In the genomic region with DNA sequence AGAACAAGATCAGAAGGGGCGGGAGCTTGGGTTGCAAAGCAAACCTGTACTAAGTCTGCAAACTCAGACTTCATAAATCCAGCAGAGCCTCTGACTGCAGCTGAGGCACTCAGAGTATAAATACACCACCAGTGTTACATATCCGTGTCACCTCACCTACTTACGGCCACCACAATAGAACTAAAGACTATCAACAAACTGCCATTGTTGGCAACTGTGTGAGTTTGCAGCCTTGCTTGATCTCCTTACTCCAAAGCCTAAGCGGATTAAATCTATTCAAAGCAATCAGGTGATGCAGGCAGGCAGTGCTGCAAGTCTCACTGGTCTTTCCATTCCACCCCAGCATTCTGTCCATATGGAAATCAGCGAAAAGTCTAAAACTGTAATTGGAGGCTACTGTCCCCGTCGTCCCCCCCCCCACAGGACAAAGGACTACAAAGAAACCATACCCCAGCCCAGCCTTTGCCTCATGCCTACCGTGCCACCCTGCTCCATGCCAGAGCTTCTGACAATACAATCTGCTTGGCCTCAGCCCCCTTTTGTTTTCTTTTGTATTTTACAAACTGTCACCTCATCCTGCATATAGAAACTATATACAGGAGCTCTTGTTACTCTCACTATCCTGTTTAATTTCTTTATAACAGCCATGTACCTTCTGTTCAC, we compare ENCODE assay signal across 14 mouse cellular contexts. TPM values are rescaled to one million over a fixed set of nuclear protein-coding genes. Genes with fewer than 3 reads are reported as not detected.
A peak's percentile ranks its signal among the peaks of the same experiment; 100 is the strongest.
DNase-seq lines count a peak whose midpoint lies in the region; ATAC-seq lines count a peak whose summit lies in the region.
"Had no signal": no experiment of that assay in that cellular context is flagged by ENCODE, and none has a peak within 500 bp of the region (broad histone marks: within the 10 kb centered on the region; RNA-seq: fewer than 3 reads in every experiment).

No protein-coding gene starts in this region.

- intact Hi-C loops in left cerebral cortex, postnatal 10 days (cut with DNase I) = no loop called here

- no peak for DNase-seq in lung, postnatal 25 days (ENCODE audit: low spot score)
- peak; percentile 51 for DNase-seq in retina, embryonic 14.5 days (ENCODE audit: low spot score)
- no peak for DNase-seq in adrenal gland, adult 18-20 months (ENCODE audit: low spot score in 2 of 2)
- DNase-seq in left cerebral cortex, postnatal 10 days (ENCODE audit: extremely low spot score in 1 of 2, low spot score in 2 of 2) = no peak
- DNase-seq: cerebellum, postnatal 10 days; gastrocnemius, postnatal 14 days; kidney, postnatal 14 days; thymus, postnatal 25 days had no signal

- H3K36me3 ChIP-seq in forebrain, embryonic 13.5 days (ENCODE audit: poor library complexity, severe bottlenecking) = no peaks in the 10 kb centered on the region
- H3K36me3 ChIP-seq in forebrain, embryonic 15.5 days = no peaks in the 10 kb centered on the region
- H3K36me3 ChIP-seq in lung, embryonic 15.5 days = no peaks in the 10 kb centered on the region
- no peaks in the 10 kb centered on the region for H3K36me3 ChIP-seq in heart, embryonic 16.5 days (ENCODE audit: control insufficient read depth, insufficient read depth)
- H3K36me3 ChIP-seq: limb, embryonic 15.5 days had no signal

- H3K27ac ChIP-seq in forebrain, embryonic 13.5 days = no peak overlapping the region
- no peak overlapping the region for H3K27ac ChIP-seq in forebrain, embryonic 15.5 days (replicated peaks)
- H3K27ac ChIP-seq in lung, embryonic 15.5 days = peak overlapping the region; percentile 20
- peak overlapping the region; percentile 37 for H3K27ac ChIP-seq in heart, embryonic 16.5 days (ENCODE audit: low read length)
- H3K27ac ChIP-seq: limb, embryonic 15.5 days had no signal

- H3K9ac ChIP-seq in forebrain, embryonic 13.5 days = no peak overlapping the region
- H3K9ac ChIP-seq in forebrain, embryonic 15.5 days (replicated peaks) = no peak overlapping the region
- no peak overlapping the region for H3K9ac ChIP-seq in lung, embryonic 15.5 days
- H3K9ac ChIP-seq in heart, embryonic 16.5 days (ENCODE audit: low read length) = no peak overlapping the region
- H3K9ac ChIP-seq: limb, embryonic 15.5 days had no signal

- H3K4me1 ChIP-seq in forebrain, embryonic 13.5 days = 0 out of 2 replicates have a peak, but pooled peaks cover 7% of the 10 kb centered on the region
- H3K4me1 ChIP-seq in forebrain, embryonic 15.5 days = peaks cover 3% of the 10 kb centered on the region; the same call in 1 of the 2 replicates
- H3K4me1 ChIP-seq in lung, embryonic 15.5 days = peaks cover 30% of the 10 kb centered on the region
- H3K4me1 ChIP-seq in heart, embryonic 16.5 days (ENCODE audit: control insufficient read depth, insufficient read depth, low read length) = 0 out of 2 replicates have a peak, but pooled peaks cover 2% of the 10 kb centered on the region

- H3K9me3 ChIP-seq in forebrain, embryonic 13.5 days (replicated peaks) = no peaks in the 10 kb centered on the region
- no peaks in the 10 kb centered on the region for H3K9me3 ChIP-seq in forebrain, embryonic 15.5 days
- no peaks in the 10 kb centered on the region for H3K9me3 ChIP-seq in lung, embryonic 15.5 days
- H3K9me3 ChIP-seq in heart, embryonic 16.5 days (replicated peaks; ENCODE audit: control insufficient read depth, low read length) = no peaks in the 10 kb centered on the region
- H3K9me3 ChIP-seq: limb, embryonic 15.5 days had no signal

- no peak overlapping the region for H3K4me2 ChIP-seq in forebrain, embryonic 13.5 days
- no peak overlapping the region for H3K4me2 ChIP-seq in forebrain, embryonic 15.5 days (replicated peaks)
- H3K4me2 ChIP-seq in lung, embryonic 15.5 days = peak overlapping the region; percentile 10; the same call in 1 of the 2 replicates
- no peak overlapping the region for H3K4me2 ChIP-seq in heart, embryonic 16.5 days (ENCODE audit: low read depth, low read length)
- H3K4me2 ChIP-seq: limb, embryonic 15.5 days had no signal

- H3K4me3 ChIP-seq in forebrain, embryonic 13.5 days = no peak overlapping the region
- H3K4me3 ChIP-seq in forebrain, embryonic 15.5 days = no peak overlapping the region
- H3K4me3 ChIP-seq in lung, embryonic 15.5 days = no peak overlapping the region
- H3K4me3 ChIP-seq in heart, embryonic 16.5 days (ENCODE audit: low read length) = no peak overlapping the region
- H3K4me3 ChIP-seq: limb, embryonic 15.5 days had no signal

- 0 out of 2 replicates have a peak, but pooled peaks have one; percentile 16 for ATAC-seq in forebrain, embryonic 13.5 days
- ATAC-seq in forebrain, embryonic 15.5 days (replicated peaks) = no peak
- peak; percentile 65 for ATAC-seq in lung, embryonic 15.5 days (ENCODE audit: borderline replicate concordance, extremely low read depth, low FRiP score, low TSS enrichment)
- ATAC-seq in heart, embryonic 16.5 days (replicated peaks; ENCODE audit: extremely low read depth, insufficient read depth, low FRiP score) = peak; percentile 69; the same call in 1 of the 2 replicates
- ATAC-seq: activated CD4-positive, CD25-positive, alpha-beta regulatory T cell, adult 4 months had no signal

- WGBS in forebrain, embryonic 13.5 days = 11% methylated on average over 8 of the region's 8 CpGs
- 11% methylated on average over 8 of the region's 8 CpGs for WGBS in forebrain, embryonic 15.5 days
- 28% methylated on average over 8 of the region's 8 CpGs for WGBS in lung, embryonic 15.5 days
- WGBS in heart, embryonic 16.5 days = 45% methylated on average over 8 of the region's 8 CpGs

- no peaks in the 10 kb centered on the region for H3K27me3 ChIP-seq in forebrain, embryonic 13.5 days
- no peaks in the 10 kb centered on the region for H3K27me3 ChIP-seq in forebrain, embryonic 15.5 days
- H3K27me3 ChIP-seq in lung, embryonic 15.5 days = no peaks in the 10 kb centered on the region
- H3K27me3 ChIP-seq in heart, embryonic 16.5 days (ENCODE audit: control insufficient read depth, insufficient read depth, low read length) = no peaks in the 10 kb centered on the region
- H3K27me3 ChIP-seq: limb, embryonic 15.5 days had no signal

RNA-seq across cellular contexts. Expression of a gene that starts 27.0 kb away (rescaled TPM):
- polyA plus RNA-seq in forebrain, embryonic 13.5 days (2015; fragmentation: Nextera tagmentation; extraction: Ambion mirVana) = 8.1 and 9.5 TPM in 2 replicates
- 16.3 and 20.2 TPM in 2 replicates for polyA plus RNA-seq in forebrain, embryonic 15.5 days (2015; fragmentation: Nextera tagmentation; extraction: Ambion mirVana)
- 31.6 and 32.6 TPM in 2 replicates for polyA plus RNA-seq in lung, embryonic 15.5 days (2015; fragmentation: Nextera tagmentation; extraction: Ambion mirVana)
- 19.6 and 26.4 TPM in 2 replicates for polyA plus RNA-seq in heart, embryonic 16.5 days (2015; fragmentation: Nextera tagmentation; extraction: Ambion mirVana)
- 1,000 to 10,000 TPM; 1,361 to 1,780 TPM for total RNA-seq in adrenal gland, adult 18-20 months (2021)
- 10 to 100 TPM; 76.3 to 77.7 TPM for total RNA-seq in left cerebral cortex, postnatal 10 days (2021)
- polyA plus RNA-seq: activated CD4-positive, CD25-positive, alpha-beta regulatory T cell, adult 4 months had no signal

Comparison
In these comparisons a context has a peak if more than half of its experiments do, and no peak if none do; other contexts are left out.
1. H3K27ac ChIP-seq: peak in lung, embryonic 15.5 days (single experiment) and heart, embryonic 16.5 days (single experiment); none in forebrain, embryonic 13.5 days (single experiment) and forebrain, embryonic 15.5 days (single experiment).